Mouse (Mus musculus) layer of hippocampus, adult 9-10 months (tissue): ENCODE data around the gene Gsn.

Source experiments
- DNase-seq: peaks from one replicate; pipeline ENCODE4 v3.0.0; 2022; ENCODE audit warnings: low spot score

The Gsn gene

DNA sequence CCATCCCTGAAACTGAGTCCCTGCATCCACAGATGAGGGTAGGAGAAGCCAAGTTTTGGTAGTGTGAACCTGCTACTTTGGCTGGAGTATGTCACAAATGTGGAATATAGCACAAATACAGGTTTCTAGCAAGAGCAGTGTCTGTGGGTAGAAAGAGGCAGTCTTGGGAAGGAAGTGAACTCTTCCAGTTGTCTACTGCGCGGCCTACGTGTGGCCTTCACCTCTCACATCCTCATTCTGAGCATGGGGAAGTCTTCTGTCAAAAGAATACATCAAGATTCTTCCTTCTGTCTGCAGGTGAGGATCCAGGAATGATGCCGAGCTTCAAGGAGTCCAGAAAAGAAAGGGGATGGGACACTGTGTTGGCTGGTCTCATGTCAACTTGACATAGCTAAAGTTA is 2.4 kb upstream of the Gsn start:
- DNase-seq: no peak

GRCm38 (mm10) chr2:35255004-35255403 is 1.2 kb upstream of the Gsn start:
- no peak for DNase-seq

GRCm38 (mm10) chr2:35255462-35255861 is 718 bp upstream of the Gsn start:
- DNase-seq: no peak

- DNase-seq: no peak
Measured at GRCm38 (mm10) chr2:35256932-35257331, 752 bp downstream of the Gsn start.

DNA sequence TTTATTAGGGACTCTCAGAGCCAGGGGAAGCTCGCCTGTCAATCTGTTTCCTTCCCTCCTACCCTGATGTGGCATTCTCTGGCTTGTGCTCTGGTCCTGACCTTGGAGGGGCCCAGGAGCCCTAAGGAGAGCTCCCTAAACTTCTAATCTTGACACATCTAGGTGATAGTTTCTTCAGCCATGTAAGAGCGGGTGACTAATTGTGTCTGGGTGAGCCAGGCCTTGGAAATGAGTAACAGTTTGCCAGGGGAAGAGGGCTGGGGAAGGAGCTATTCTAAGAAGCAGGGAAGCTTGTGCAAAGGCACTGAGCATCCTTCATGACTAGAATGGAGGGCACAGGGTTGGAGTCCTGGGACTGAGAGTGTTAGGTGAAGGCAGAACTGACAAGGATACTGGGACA is 1.7 kb downstream of the Gsn start:
- DNase-seq: no peak

DNA sequence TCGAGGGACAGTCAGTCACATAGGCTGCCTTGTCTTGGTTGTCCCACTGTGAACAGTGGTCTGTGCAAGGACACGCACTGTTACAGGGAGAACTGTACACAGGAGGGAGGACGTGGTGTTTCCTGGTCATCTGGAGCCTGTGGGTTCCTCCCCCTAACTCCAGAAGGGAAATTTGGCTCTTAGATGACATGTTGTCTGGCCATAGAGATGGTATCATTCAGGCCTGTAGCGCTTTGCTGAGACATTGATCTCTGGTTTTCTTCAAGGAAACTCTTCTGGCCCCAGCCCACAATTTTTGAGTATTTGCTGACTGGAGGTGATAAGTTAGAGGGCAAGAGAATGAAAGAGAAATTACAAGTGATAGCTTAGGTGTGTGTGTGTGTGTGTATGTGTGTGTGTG is 2.4 kb downstream of the Gsn start:
- DNase-seq: no peak

DNA sequence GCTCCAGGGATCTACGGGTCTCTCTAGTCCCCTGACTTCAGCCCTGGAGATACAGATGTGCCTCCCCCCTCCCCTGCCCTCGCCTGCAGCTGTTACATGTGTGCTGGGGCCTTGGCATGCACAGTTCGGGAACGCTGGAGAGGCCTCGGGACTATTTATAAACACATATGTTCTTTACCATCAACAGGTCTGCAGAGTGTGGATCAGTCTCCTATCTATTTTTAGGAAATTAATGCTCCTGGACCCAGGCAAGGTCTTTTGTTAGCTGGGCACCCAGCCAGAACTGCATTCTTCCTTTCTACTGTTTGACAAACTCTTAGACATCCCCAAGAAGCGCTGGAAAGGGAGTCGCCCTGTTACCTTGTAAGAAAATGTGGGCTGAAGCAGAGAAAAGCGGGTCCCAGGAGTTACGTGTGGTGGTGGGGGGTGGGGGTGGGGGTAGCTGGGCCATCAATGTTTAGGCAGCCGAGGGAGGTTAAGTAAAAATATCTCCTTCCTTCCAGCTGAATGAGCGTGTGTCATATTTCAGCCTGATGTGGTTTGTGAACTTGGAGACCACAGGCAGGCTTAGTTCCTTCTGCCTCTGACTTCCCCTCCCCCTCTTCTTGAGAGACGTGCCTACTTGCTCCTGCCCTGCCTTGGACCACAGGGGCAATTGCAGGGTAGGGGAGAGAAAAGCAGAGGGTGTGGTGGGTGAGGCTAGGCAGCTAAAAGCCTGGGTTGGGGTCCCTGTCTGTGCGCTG is 3.3 kb downstream of the Gsn start:
- DNase-seq: no peak

GRCm38 (mm10) chr2:35260291-35260690 is 4.1 kb downstream of the Gsn start:
- DNase-seq: no peak

DNA sequence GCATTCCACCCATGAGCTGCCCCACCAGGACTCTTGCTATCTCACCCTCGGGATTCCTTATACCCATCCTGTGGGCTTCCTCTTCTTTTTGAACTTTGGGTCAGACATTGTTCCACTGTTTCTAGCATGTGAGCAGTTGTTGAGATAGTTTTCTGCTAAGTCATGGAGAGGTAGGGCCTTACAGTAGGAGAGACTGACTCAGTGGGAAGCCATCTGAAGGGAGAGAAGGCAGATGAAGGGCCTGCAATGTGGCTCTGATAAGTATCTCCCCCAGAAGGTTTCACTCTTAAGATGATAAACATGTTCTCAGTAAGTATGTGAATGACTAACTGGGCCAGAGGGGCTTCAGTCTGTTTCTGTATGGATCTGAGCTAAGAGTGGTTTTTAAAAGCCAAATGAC is 7.9 kb downstream of the Gsn start:
- no peak for DNase-seq

DNA sequence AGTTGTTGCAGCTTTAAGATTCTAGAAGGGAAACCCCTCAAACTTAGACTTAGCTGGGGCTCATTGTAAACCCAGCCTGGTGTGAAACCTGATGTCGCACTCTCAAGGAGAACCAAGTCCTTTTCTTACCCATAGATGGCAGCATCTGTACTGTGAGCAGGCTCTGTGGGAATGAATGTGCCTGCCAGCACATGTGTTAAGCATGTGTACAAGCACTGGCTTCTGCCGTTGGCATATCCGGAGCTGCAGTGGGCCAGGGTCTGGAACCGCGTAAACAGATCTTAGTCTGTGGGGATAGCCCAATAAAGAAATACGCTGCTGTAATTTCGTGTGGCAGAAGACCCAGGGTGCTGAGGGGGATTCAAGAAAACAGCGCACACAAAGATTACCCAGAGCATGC is 9.1 kb downstream of the Gsn start:
- no peak for DNase-seq

GRCm38 (mm10) chr2:35265775-35266174 is 9.6 kb downstream of the Gsn start:
- no peak for DNase-seq

DNA sequence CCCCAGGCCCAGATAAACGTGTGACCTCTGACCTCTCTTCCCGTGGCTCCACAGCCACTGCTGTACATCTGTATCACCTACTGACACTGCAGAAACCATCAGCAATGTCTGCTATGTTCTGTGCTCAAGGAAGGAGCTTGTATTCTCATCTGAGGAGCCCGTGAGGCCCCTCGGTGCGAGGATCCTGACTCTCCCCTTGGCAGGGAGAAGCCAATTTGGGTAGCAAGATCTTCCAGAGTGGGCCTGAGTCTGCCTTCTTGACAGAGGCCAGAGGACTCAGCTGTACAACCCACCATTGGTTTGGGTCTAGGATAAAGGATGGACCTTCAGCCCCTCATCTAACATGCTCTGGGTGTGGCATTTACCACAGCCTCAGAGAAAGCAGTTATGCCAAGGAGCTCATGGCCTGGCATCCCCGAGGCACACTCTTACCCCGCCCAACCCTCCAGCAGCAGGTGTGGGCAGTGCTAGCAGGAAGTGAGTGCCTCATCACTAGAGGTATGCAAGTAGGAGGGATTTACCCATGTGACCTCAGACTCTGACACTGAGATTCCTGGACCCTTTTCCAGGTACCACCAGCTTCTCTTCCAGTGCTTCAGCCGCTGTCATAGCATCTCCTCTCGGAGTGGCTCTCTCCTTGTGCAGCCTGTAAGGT is 10.2 kb downstream of the Gsn start:
- no peak for DNase-seq

GRCm38 (mm10) chr2:35267156-35267875 is 11.1 kb downstream of the Gsn start:
- DNase-seq: no peak

DNA sequence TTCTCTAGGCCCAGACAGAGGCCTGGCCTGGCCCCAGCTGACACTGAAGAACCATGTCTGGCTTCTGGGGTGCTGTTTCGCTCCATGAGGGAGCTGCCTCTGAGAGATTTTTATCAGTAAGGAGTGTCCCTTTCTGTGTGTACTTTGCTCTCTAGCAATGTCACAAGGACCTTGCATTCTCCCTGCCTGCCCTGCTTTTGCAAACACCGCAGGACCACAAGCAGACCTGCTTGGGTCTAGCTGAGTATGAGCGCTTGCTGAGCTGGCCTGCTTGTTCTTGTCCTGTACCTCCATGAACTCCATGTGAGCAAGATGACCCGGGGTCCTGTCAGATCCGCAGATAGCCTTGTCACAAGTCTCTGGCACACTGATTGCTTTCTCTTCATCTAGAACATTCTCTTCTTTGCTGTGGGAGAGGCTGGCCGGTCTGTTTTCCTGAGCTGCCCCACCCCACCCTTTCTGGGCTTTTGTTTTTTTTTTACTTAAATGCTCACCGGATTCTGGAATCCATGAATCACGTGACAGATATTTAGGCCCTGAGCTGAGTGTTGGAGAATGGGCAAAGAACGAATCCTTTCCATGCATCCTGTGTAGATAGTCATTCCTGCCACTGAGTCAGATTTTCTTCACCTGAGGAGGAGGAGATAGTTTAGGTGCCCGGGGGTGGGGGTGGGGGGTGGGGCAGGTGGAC is 11.8 kb downstream of the Gsn start:
- DNase-seq: no peak

- no peak for DNase-seq
Measured at GRCm38 (mm10) chr2:35269136-35269535, 13.0 kb downstream of the Gsn start.

DNA sequence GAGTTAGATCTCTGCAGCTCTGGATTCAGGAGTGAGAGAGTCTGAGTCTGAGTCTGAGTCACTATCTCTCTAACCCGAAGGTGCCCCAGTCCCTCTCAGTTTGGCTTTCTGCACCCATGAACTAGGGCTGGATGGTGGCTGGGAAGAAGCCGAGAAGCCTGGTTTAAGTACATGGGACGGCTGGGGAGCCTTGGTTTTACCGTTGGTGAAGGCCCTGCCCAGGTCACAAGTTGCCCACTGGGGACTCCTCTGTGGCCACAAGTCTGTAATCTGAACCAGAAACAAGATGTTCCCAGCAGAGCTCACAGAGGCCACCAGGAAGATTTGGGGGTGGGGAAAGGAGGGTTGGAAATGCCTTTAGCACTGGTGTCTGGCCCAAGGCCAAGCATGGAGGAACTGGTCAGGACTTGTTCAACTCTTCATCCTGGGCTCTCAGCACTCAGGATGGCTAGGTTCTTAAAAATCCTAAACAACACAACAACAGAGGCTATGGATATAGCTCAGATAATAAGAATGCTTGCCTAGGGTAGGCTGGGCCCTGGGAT is 13.6 kb downstream of the Gsn start:
- no peak for DNase-seq

DNA sequence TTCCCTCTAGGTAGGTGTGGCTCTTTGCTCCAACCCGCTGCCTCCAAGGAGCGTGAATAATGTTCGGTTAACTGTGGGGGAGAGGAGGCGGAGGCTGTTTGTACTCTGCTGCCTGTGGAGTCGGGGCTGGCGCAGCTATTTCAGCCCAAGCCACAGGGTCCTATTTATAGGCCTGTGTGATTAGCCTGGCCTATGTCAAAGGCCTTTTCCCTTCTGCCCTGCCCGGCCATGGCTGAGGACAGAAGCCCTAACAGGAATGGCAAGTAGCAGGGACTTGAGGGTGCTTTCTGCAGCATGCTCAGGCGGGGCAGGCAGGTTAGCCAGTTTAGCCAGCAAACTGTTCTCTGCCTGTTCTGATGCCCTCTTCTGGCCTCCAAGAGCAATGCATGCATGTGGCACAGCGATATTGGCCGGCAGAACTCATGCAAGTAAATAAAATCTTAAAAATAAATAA is 14.4 kb downstream of the Gsn start:
- DNase-seq: peak; percentile 36

DNA sequence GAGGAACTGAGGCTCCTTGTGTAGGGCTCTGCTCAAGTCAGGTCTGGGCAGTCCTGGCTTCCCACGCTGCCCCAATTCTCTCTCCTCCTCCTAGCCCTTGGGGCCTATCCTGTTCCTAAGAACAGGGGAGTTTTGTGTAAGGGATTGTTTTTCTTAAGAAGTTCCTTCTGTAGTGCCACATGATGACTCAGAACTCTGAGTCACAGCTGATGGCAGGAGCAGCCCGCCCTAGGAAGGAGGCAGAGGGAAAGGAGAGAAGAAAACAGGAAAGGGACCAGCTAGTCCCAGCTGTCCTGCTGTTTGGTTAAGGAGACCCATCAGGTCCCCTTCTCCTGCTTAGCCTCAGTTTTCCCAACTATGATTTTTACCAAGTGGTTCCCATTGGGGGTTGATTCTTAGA is 15.6 kb downstream of the Gsn start:
- no peak for DNase-seq

DNA sequence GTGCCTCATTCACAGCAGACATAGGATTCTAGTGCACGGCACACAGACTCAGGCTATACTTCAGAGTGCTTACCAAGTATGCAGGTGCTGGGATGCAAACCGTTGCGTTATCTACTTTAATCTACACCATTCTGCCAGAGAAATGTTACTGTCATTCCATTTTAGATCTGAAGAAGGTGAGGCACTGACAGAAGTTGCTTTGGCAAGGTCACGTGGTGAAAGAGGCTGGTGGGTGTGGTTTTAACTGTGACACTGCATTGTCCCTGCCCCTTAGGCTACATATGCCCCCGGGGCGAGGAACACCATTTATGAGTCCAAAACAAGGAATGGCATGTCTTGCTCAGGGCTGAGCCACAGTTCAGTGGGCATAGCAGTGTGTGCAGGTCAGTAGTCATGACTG is 16.7 kb downstream of the Gsn start:
- DNase-seq: no peak

GRCm38 (mm10) chr2:35273536-35273935 is 17.4 kb downstream of the Gsn start:
- DNase-seq: no peak

- DNase-seq: no peak
Measured at GRCm38 (mm10) chr2:35277686-35278085, 21.5 kb downstream of the Gsn start.
